Mouse (Mus musculus) spleen, adult 18-20 months (tissue): ENCODE data around the gene C1qtnf1.

Experiments used
- DNase-seq, 2 experiments: peaks; one replicate each; pipeline ENCODE4 v3.0.0; 2022; ENCODE audit warnings: mixed read lengths in 2 of 2

The C1qtnf1 gene

GRCm38 (mm10) chr11:118410479-118410878, 17.5 kb upstream of the C1qtnf1 start:
- DNase-seq, result no peak

- DNase-seq, result no peak
Measured at GRCm38 (mm10) chr11:118411271-118411670, 16.7 kb upstream of the C1qtnf1 start.

GRCm38 (mm10) chr11:118412601-118413000, 15.4 kb upstream of the C1qtnf1 start:
- DNase-seq, result no peak

DNA sequence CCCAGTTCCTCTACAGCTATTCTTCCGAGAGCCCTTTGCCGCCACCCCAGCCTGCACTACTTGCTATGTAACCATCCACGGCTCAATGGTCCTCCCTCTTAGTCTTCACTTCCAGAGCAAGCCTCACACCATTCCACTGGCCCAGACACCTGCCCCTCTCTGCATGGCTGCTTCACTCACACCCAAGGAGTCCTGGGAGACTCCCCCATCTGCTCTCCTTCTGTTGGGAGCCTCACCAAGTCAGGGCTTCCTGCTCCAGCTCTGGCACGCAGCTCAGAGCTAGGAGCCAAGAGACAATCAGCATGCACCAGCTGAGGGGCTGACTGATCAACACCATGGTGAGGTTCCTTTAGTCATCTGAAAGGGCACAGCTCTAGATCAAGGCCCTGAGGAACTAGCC, 14.9 kb upstream of the C1qtnf1 start:
- DNase-seq, result no peak

DNA sequence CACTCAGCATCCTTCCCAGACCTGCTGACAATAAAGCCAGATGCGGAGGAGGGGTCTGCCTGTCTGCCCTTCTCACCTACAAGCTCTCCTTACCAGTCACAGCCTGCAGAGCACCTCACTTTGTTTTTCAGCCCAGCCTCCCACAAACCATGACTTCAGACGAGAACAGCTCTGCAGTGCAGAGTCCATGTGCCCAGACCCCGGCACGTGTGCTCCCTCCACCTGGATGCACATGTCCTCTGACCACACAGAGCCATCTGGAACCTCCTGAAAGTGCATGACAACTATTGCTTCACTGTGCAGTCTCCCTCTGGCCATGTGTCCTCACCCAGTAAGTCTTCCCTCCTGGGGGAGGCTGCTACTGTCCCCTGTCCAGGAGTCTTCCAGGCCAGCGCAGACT, 13.7 kb upstream of the C1qtnf1 start:
- no peak for DNase-seq

DNA sequence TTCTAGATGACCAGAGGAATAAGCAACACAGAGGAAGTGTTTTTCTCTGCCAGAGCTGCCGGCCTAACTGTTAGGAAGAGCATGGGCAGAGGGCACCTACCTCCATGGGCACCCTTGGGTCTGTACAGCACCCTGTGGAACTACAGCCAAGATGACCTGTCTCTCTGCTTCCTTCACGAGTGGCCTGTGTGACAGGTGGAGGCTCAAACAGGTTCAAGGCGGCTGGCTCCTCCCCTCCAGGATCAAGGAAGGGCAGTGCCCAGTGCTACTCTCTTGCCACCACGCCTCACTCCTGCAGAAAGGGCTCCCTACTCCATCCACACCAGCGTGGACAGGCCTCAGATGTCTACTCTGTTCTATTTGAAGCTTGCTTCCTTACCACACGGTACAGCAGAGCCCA, 12.4 kb upstream of the C1qtnf1 start:
- DNase-seq, result no peak

- DNase-seq, result no peak
Measured at GRCm38 (mm10) chr11:118416046-118416445, 12.0 kb upstream of the C1qtnf1 start.

DNA sequence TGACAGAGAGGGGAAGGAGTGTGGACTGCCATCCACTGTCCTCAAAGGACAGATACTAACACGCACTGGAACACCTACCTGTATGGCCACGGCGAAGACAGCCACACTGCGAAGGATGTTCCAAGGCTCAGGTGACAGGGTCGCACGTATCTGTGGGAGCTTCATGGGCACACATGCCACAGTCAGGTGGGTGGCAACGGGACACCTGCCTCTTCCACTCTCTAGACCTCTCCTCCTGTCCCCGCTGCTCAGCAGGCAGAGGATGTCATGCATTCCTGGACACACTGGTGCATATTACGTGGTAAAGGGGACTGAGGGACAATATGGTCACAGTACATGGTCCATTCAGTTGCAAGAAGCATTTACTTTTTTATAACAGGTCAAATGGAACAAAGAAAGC, 10.5 kb upstream of the C1qtnf1 start:
- no peak for DNase-seq

DNA sequence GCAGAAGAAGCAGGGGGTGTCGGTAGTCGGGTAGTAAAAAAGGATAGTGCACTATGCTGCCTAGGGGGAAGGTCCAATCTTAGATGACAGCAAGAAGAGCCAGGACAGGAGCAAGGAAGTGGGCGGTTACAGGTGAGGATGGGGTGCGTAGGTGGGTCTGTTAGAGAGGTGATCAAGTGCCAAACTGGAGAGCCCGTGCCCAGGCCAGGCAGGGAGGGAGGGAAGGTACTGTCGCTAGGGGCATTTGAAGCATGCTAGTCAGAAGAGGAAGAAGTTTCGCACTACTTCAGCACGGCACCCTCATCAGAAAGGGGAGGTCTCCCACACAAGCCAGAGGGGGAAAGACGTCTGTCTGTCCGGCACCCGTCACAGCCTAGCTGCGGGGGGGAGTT, 9.6 kb upstream of the C1qtnf1 start:
- no peak for DNase-seq

DNA sequence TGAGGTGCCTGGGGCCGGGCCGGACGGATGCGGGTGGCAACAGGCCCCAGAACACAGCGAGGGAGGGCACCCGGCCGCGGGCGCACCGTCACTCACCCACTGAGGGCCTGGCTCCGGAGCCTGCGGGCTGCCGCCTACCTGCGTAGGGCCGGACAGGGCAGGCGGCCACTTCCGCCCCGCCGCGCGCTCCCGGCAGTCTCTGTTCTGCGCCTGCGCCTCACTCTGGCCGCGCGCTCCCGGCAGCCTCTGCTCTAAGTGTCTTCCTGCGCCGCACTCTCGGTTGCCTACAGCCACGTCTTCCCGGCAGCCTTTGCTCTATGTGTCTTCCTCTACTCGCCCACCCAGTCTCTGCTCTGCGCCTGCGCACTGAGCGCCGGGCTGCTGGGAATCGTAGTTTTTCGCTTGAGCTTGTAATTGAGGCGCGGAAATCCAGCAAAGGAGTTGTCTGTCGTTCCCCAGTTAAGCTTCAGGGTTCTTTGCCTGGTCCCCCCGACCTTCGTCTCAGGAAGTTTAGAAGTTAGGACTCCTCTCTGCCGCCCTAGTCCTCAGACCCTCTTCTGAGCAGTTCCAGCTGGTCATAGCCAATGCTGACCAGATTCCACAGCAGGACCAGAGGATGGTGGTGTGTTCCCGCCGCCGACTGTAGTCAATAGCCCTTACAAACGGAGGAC, 9.0 kb upstream of the C1qtnf1 start, which contains the start of gene Cant1:
TSS of gene Cant1 (minus strand) at position 253 of the 671 bp plus-strand sequence.
- DNase-seq, result peak; percentile 93 to 97

DNA sequence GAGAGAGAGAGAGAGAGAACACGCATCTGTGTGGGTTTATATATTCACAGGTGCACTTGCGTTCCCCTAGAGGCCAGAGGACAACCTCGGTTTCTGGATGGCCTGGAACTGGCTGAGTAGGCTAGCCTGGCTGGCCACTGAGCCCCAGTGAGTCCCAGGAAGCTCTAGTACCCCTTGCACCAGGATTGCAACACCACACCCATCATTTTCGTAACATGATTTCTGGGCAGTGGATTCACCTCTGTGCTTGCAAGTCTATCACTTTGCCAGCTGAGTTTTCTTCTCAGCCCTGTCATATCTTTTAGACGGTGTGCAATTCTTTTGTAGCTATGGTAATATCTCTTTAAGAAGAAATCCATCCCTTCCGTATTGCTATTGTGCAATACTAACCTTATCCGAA, 7.7 kb upstream of the C1qtnf1 start:
- no peak for DNase-seq

- DNase-seq, result peak in 1 of 2 experiments; percentile 68
Measured at GRCm38 (mm10) chr11:118423266-118423971, 4.6 kb upstream of the C1qtnf1 start.

GRCm38 (mm10) chr11:118424621-118425335, 3.2 kb upstream of the C1qtnf1 start:
- no peak for DNase-seq

DNA sequence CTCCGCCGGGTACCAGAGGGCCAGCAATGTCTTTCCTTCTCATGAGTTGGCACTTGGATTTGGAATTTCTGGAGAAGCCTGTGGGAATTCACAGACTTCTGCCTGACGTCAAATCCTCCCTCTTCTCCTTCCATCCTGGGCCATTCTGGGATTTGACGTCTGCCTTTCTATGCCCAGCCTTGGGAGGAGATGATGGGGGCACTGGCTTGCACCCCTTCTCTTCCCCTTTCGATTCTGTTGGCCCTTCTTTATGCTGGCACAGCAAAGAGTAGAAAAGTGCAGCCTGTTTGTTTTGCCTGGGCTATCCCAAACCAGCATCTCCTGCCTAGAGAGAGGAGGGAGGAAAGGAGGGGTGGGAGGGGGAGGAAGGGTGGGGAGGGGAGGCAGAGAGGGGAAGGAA, 1.2 kb upstream of the C1qtnf1 start:
- no peak for DNase-seq

DNA sequence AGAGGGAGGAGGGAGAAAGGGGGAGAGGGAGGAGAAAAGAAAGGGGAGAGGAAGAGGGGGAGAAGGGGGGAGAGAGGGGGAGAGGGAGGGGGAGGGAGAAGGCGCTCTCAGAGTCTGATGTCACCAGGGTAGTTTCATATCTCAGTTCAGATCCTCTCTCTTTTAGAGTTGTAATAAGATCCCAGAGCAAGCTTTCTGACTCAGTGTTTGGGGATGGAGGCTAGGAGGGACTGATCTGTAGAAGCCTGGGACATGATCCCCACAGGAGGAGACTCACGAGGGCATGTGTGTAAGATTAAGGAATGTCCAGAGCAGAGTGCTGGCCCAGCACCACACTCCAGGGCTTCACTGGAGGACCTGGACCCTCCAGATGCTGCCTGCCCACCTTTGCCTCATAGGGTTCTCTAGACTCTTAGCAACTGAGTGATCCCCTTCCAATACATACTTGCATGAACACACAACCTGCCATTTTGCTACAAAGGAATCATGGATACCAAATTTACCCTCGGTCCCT, 680 bp upstream of the C1qtnf1 start:
- no peak for DNase-seq

DNA sequence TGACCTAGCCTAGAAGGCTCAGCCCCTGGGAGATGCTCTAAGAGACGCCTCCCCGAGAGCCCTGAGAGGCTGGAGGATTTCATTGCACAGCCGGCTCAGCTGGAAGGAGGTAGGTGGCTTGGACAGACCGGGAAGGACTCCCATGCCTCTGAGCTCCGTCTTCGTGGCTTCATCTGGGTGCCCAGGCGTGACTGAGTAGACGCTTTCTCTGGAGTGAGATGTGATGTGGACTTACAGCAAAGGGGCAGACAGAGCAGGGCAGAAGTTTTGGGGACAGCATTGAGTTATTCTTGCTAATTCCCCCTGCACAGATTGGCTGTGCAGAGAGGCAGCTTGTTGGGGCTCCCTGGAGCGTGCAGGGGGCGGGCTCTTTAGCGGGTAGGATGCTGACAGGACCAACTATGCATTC, 461 bp downstream of the C1qtnf1 start:
- DNase-seq, result no peak

DNA sequence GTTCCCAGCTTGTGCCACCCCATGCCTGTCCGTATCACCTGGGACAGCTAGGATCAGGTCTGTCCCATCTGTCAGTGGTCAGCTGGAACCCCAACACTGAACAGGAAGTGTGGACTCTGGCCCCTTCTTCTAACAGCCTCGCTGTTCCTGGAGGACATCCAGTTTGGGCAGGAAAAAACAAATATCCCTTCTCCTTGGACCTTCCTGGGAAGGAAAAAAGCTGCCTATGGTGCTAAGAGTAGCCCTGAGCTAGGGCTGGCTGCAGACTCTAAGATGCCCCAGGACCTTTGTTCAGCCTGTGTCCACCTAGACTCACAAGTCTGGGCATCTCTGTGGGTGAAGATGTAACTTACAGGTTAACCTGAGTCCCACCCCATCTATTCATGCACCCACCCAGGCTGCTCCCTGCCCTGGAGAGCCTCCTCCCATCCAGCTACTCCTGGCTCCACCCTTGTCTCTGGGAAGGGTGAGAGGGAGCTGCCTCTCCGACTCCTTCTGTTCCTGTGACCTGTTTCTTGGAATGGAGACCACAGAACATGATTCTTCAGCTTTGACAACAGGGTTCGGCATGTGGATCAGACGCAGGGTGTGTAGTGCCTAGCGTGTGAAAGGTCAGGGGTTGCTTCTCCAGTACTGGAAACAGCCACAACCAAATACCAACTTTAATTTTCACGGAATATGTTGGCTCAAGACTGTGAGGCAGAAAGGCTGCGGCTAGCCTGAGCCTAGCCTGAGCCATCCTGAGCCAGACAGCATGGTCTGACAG, 1.1 kb downstream of the C1qtnf1 start:
- DNase-seq, result no peak

DNA sequence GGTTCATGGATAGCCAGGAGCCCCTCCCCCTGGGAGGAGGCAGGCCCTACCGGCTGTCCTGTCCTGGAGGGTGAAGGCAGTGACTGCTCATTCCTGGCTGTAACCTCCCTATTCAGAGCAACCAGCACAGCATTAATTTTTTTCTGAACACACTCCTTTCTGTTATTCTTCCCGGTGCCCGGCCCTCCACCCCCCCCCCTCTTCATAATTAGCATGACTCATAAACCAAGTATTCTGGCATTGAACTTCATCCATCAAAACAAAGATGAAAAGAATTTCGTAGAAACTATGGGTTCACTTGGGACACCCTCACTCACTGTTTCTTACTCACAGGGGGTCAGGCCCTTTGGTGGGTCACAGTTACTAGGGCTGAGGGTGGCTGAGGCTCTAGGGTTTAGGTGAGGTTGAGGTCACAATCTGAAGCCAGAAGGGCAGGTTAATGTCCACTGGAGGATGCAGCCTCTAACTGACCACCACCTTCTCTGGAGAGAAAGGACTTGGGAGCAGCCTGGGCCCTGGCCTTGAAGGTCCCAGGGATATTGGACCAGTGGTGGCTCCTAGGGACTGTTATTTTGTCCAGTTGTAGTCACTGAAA, 2.4 kb downstream of the C1qtnf1 start:
- no peak for DNase-seq

DNA sequence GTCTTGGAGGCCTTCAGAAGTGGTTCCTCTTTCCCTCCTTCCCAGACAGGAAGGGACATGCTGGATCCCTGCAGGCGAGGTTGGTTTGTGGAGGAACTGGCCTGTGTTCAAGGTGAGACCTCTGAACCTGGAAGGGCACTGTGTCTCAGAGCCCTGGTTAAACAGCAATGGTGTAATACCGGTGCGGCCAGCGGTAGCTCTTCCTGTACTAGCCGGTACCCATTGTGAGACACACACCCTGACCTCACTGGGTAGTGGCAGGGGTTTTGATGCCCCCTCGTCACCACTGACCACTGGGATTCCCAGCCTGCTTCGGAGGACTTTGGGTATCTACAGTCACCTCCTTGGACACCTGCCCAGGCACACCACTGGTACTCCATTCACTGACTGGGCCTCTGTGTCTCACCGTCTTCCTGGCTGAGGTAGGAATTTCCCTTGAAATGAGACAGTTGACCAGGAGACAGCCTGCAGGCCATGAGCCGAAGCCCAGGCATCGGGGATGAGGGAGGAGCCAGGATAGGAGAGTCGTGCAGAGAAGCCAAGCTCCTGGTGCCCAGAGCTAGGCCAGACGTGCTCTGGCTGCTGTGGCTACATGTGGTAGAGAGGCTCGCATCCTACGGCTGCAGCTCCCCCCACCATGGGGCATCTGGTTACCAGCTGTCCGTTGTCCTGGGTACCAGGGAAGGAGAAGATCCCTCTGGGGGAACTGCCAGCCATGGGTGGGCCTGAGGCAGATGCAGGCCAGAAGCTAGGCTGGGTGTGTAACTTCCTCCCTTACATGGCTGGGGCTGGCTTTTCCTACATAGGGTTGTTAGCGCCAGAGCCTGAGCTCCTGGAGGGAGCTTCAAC, 3.3 kb downstream of the C1qtnf1 start:
- DNase-seq, result no peak

DNA sequence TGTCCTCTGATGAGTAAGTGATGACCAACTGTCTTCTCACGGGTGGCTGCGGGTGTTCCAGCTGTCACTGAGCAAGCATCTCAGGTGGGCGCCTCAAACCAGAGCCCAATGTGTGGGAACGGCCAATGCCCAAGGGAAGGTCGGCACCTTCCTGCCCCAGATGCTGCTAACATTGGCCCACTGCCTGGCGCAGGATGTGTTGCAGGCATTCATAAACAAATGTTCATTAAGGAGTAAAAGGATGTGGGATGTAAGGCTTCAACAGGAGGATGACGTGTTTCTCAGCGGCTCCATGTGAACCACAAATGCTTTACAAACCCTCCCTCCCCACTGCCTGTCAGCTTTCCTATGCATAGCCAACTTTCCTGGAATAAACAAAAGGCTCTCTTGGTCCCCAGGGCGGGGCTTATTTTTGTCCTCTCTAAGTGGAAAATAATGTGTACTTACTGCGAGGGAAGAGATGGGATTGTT, 5.4 kb downstream of the C1qtnf1 start:
- DNase-seq, result no peak

GRCm38 (mm10) chr11:118434093-118434492, 6.1 kb downstream of the C1qtnf1 start:
- DNase-seq, result no peak
